Mouse (Mus musculus) heart, embryonic 16.5 days (tissue): Measurements from ENCODE around the gene Cnbp. TPM values are rescaled to one million over a fixed set of nuclear protein-coding genes. Genes with fewer than 3 reads are reported as not detected.

ENCODE experiments used
- polyA plus RNA-seq: library from polyadenylated mRNA; unstranded; fragments of >200 nt; fragmentation: Nextera tagmentation; extraction: Ambion mirVana; gene quantifications from 2 replicates; pipeline ENCODE4 v1.2.1, GENCODE M21; 2015

The Cnbp gene
- polyA plus RNA-seq, 1 experiment from 2014 or later: 783 TPM

Other genes with a start within 250 kb of the Cnbp start
- 7.2 and 7.9 TPM in 2 replicates for gene Aplf, start 178.9 kb downstream of the Cnbp start, polyA plus RNA-seq
- 0.80 and 1.2 TPM in 2 replicates for gene Efcc1, start 120.2 kb downstream of the Cnbp start, polyA plus RNA-seq
- gene Gp9, start 73.0 kb downstream of the Cnbp start, polyA plus RNA-seq: 3.3 and 3.4 TPM in 2 replicates
- 8.5 and 10.1 TPM in 2 replicates for gene Rab43, start 38.9 kb downstream of the Cnbp start, polyA plus RNA-seq
- gene Gm45140, start 15.3 kb downstream of the Cnbp start, polyA plus RNA-seq: 2.4 and 2.6 TPM in 2 replicates
- gene Isy1, start 12.3 kb downstream of the Cnbp start, polyA plus RNA-seq: 21.5 and 29.1 TPM in 2 replicates
- 116 and 117 TPM in 2 replicates for gene Copg1, start 36.7 kb upstream of the Cnbp start, polyA plus RNA-seq
- gene Hmces, start 62.8 kb upstream of the Cnbp start, polyA plus RNA-seq: 27.0 and 27.3 TPM in 2 replicates
- gene H1fx, start 130.5 kb upstream of the Cnbp start, polyA plus RNA-seq: 4.2 and 5.2 TPM in 2 replicates
- 225 and 256 TPM in 2 replicates for gene Rab7, start 194.2 kb upstream of the Cnbp start, polyA plus RNA-seq
- gene Rpn1, start 233.4 kb upstream of the Cnbp start, polyA plus RNA-seq: 182 and 197 TPM in 2 replicates